Mouse (Mus musculus) heart, adult 10 weeks (tissue): Measurements from ENCODE around the gene Olfr924. TPM values are rescaled to one million over a fixed set of nuclear protein-coding genes. Genes with fewer than 3 reads are reported as not detected.

Source experiments
- polyA plus RNA-seq: library from polyadenylated mRNA; stranded (reverse); fragments of 350-450 nt; fragmentation: Illumina TruSeq; extraction: RNeasy Lipid Tissue Mini Kit (QIAGEN cat#74804); gene quantifications from one replicate; pipeline ENCODE4 v1.2.3, GENCODE M21; 2014; ENCODE audit warnings: low read depth, low replicate concordance

The Olfr924 gene
- polyA plus RNA-seq, result not detected

DNA sequence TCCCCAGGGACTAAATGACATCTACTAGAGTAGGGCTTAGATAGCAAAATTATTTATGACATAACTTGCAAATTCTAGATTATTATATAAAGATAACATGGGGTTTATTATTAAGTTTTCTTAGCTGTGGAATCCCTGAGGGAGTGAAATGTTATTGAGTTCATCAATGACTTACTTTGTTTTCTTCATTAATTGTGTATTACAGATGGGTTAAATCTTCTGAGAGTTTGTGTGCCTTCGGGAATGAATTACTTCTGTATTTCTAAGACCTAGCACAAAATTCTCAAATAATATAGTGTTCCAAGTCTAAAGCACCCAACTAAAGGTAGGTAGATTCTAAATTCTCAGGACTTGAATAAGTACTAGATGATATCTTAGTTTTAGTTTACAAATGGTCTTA is at the start of gene Olfr924:
Olfr924 (plus strand) TSS at position 301 of the 400 bp plus-strand sequence.

GRCm38 (mm10) chr9:38814314-38814713 is 29.9 kb upstream of the Olfr924 start, which contains the start of gene Olfr922:
Olfr922 (plus strand) TSS chr9:38814614.

DNA sequence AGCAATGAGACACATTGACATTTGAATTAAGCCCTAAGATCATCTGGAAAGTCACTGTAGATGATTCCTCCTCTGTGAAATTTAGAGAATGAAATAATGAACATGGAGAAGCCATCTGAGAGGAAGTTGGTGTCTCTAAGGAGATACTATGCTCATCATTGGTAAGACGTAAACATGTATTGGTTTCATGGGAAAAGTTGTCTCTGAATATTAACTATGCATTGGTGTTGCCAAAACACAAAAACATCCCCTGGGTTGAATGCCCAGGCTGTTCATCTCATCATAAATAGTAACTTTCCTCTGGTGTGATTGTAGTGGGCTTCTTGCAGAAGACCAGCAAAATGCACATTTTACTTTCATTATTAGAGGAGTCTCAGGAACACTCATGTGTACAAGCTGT is 18.0 kb upstream of the Olfr924 start, which contains the start of gene Olfr923:
Olfr923 (plus strand) TSS at position 301 of the 400 bp plus-strand sequence.

DNA sequence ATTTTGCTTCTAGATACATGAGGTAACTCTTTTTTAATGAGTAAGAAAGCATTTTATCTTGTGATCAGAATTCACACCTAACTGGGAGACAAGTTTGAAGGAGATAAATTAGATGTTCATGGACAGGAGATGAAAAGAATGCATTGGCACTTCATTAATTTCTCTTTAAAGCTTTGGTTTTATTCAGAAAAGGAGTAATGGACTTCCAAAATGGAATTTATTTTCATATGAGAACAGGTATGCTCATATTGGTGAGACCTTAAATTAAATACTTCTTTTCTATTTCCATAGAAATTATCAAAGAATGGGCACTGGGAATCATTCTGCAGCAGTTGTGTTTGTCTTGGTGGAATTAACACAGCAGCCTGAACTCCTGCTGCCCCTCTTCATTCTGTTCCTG is 10.5 kb downstream of the Olfr924 start, which contains the start of gene Olfr26:
Olfr26 (plus strand) TSS at position 301 of the 400 bp plus-strand sequence.

DNA sequence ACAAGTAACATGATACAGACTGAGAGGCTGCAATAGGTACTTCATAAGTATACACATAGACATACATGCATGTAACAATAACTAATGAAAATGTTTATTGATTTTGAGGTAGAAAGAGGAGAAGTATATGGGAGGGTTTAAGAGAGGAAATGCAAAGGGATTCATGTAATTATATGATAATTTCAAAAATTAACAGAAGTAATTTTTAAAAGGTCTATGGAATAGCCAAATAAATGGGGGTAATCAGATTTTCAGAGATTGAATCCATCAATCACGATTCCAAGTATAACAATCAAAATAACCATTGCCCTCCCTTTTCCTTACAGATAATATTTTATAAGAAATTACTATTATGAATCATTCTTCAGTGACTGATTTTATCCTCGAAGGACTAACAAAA is 32.6 kb downstream of the Olfr924 start, which contains the start of gene Olfr926:
Olfr926 (plus strand) TSS at position 301 of the 400 bp plus-strand sequence.

Other genes with a start within 250 kb of the Olfr924 start
- gene Olfr914, start 239.3 kb upstream of the Olfr924 start, polyA plus RNA-seq, result not detected
- gene Olfr916, start 184.6 kb upstream of the Olfr924 start, polyA plus RNA-seq, result not detected
- not detected for gene Olfr917, start 178.6 kb upstream of the Olfr924 start, polyA plus RNA-seq
- gene Olfr918, start 169.8 kb upstream of the Olfr924 start, polyA plus RNA-seq, result not detected
- gene Olfr919, start 140.8 kb upstream of the Olfr924 start, polyA plus RNA-seq, result not detected
- gene Vwa5a, start 126.2 kb upstream of the Olfr924 start, polyA plus RNA-seq, result 27.9 TPM
- 0.24 TPM for gene Olfr920, start 92.2 kb upstream of the Olfr924 start, polyA plus RNA-seq
- not detected for gene Olfr921, start 71.4 kb upstream of the Olfr924 start, polyA plus RNA-seq
- not detected for gene Olfr922, start 29.8 kb upstream of the Olfr924 start, polyA plus RNA-seq
- not detected for gene Olfr923, start 17.9 kb upstream of the Olfr924 start, polyA plus RNA-seq
- gene Olfr26, start 10.6 kb downstream of the Olfr924 start, polyA plus RNA-seq, result not detected
- gene Olfr926, start 32.7 kb downstream of the Olfr924 start, polyA plus RNA-seq, result not detected
- gene Olfr930, start 85.4 kb downstream of the Olfr924 start, polyA plus RNA-seq, result not detected
- not detected for gene Olfr933, start 127.9 kb downstream of the Olfr924 start, polyA plus RNA-seq
- gene Olfr934, start 143.9 kb downstream of the Olfr924 start, polyA plus RNA-seq, result not detected
- not detected for gene Olfr935, start 155.2 kb downstream of the Olfr924 start, polyA plus RNA-seq
- not detected for gene Olfr146, start 178.9 kb downstream of the Olfr924 start, polyA plus RNA-seq
- gene Olfr937, start 220.5 kb downstream of the Olfr924 start, polyA plus RNA-seq, result not detected
- gene Olfr938, start 234.4 kb downstream of the Olfr924 start, polyA plus RNA-seq, result not detected